10 mouse cellular contexts compared by ENCODE assay signal in genomic region chr13:81232839-81233238, GRCm38 (mm10).
A peak's percentile ranks its signal among the peaks of the same experiment; 100 is the strongest.
DNase-seq lines count a peak whose midpoint lies in the region; ATAC-seq lines count a peak whose summit lies in the region.
"Had no signal": no experiment of that assay in that cellular context is flagged by ENCODE, and none has a peak within 500 bp of the region (broad histone marks: within the 10 kb centered on the region; RNA-seq: fewer than 3 reads in every experiment).

No protein-coding gene starts in this region.

- H3K4me1 ChIP-seq in intestine, embryonic 16.5 days (ENCODE audit: control insufficient read depth, insufficient read depth, low read length): 0 out of 2 replicates have a peak, but pooled peaks cover 2% of the 10 kb centered on the region
- H3K4me1 ChIP-seq in forebrain, embryonic 13.5 days: no peaks in the 10 kb centered on the region
- H3K4me1 ChIP-seq: heart, embryonic 15.5 days had no signal

- no peak overlapping the region for H3K27ac ChIP-seq in intestine, embryonic 16.5 days (ENCODE audit: low read length)
- H3K27ac ChIP-seq in forebrain, embryonic 13.5 days: no peak overlapping the region
- H3K27ac ChIP-seq: heart, embryonic 15.5 days had no signal

- DNase-seq in heart, adult 11 months: peak; percentile 82
- no peak for DNase-seq in heart, adult 9 months (ENCODE audit: low spot score in 2 of 2)
- peak; percentile 9 for DNase-seq in NIH3T3 (ENCODE audit: low read depth)
- DNase-seq in lung, postnatal 25 days (ENCODE audit: low spot score): peak; percentile 21
- no peak for DNase-seq in layer of hippocampus, adult 11-12 months (ENCODE audit: low spot score)

- H3K36me3 ChIP-seq in intestine, embryonic 16.5 days (ENCODE audit: control insufficient read depth, insufficient read depth, low read length): no peaks in the 10 kb centered on the region
- H3K36me3 ChIP-seq in forebrain, embryonic 13.5 days (ENCODE audit: poor library complexity, severe bottlenecking): no peaks in the 10 kb centered on the region
- H3K36me3 ChIP-seq: heart, embryonic 15.5 days had no signal

- no peak overlapping the region for H3K4me3 ChIP-seq in intestine, embryonic 16.5 days (ENCODE audit: low read length)
- no peak overlapping the region for H3K4me3 ChIP-seq in forebrain, embryonic 13.5 days
- H3K4me3 ChIP-seq: heart, embryonic 15.5 days; megakaryocyte, embryonic 14.5 days had no signal

- H3K9ac ChIP-seq in intestine, embryonic 16.5 days (ENCODE audit: low read depth, low read length): no peak overlapping the region
- H3K9ac ChIP-seq in forebrain, embryonic 13.5 days: no peak overlapping the region
- H3K9ac ChIP-seq: heart, embryonic 15.5 days had no signal

- no peaks in the 10 kb centered on the region for H3K9me3 ChIP-seq in intestine, embryonic 16.5 days (ENCODE audit: control insufficient read depth, low read length)
- H3K9me3 ChIP-seq in forebrain, embryonic 13.5 days (replicated peaks): no peaks in the 10 kb centered on the region
- H3K9me3 ChIP-seq: heart, embryonic 15.5 days had no signal

- no peak overlapping the region for H3K4me2 ChIP-seq in intestine, embryonic 16.5 days (ENCODE audit: low read depth, low read length)
- H3K4me2 ChIP-seq in forebrain, embryonic 13.5 days: no peak overlapping the region
- H3K4me2 ChIP-seq: heart, embryonic 15.5 days had no signal

- ATAC-seq in intestine, embryonic 16.5 days: peak; percentile 85
- no peak for ATAC-seq in forebrain, embryonic 13.5 days
- no peak for ATAC-seq in activated CD4-positive, CD25-positive, alpha-beta regulatory T cell, adult 4 months

- no peaks in the 10 kb centered on the region for H3K27me3 ChIP-seq in intestine, embryonic 16.5 days (replicated peaks; ENCODE audit: control insufficient read depth, insufficient read depth, low read length)
- no peaks in the 10 kb centered on the region for H3K27me3 ChIP-seq in forebrain, embryonic 13.5 days
- H3K27me3 ChIP-seq: heart, embryonic 15.5 days; megakaryocyte, embryonic 14.5 days had no signal

Comparison
In these comparisons a context has a peak if more than half of its experiments do, and no peak if none do; other contexts are left out.
1. DNase-seq: peak in heart, adult 11 months (single experiment), NIH3T3 (single experiment) and lung, postnatal 25 days (single experiment); none in heart, adult 9 months (0 of 2) and layer of hippocampus, adult 11-12 months (single experiment).